Mouse (Mus musculus) testis, adult 2 months (tissue): ENCODE measurements around the gene Nkx2-5. TPM values are rescaled to one million over a fixed set of nuclear protein-coding genes. Genes with fewer than 3 reads are reported as not detected.

Experiments used
- H3K27ac ChIP-seq: fragments of 200-500 bp; 2 replicates; pipeline ENCODE4 v1.5.1; 2012; ENCODE audit warnings: low read depth, low read length; ENCODE audit not compliant: control insufficient read depth, insufficient read depth
- H3K27me3 ChIP-seq: fragments of 200-500 bp; 2 replicates; pipeline ENCODE4 v1.6.1; 2012; ENCODE audit warnings: mild to moderate bottlenecking, low read length, moderate library complexity; ENCODE audit not compliant: control insufficient read depth, insufficient read depth
- H3K36me3 ChIP-seq: fragments of 200-500 bp; 2 replicates; pipeline ENCODE4 v1.6.1; 2012; ENCODE audit warnings: mild to moderate bottlenecking, low read length; ENCODE audit not compliant: control insufficient read depth, insufficient read depth
- H3K4me1 ChIP-seq: fragments of 200-500 bp; 2 replicates; pipeline ENCODE4 v1.6.1; 2012; ENCODE audit warnings: low read length; ENCODE audit not compliant: control insufficient read depth, insufficient read depth
- H3K4me3 ChIP-seq: fragments of 200-500 bp; 2 replicates; pipeline ENCODE4 v1.5.1; 2012; ENCODE audit warnings: low read depth, mild to moderate bottlenecking, low read length, moderate library complexity, mixed read lengths; ENCODE audit not compliant: control insufficient read depth
- CTCF ChIP-seq: fragments of 200-500 bp; IDR thresholded peaks from 2 replicates; pipeline ENCODE4 v1.5.1; 2012; ENCODE audit warnings: low read depth, mild to moderate bottlenecking, inconsistent platforms, low read length, moderate library complexity; ENCODE audit not compliant: control insufficient read depth, insufficient read depth, insufficient replicate concordance
- POLR2A ChIP-seq: fragments of 200-500 bp; IDR thresholded peaks from 2 replicates; pipeline ENCODE4 v1.6.1; 2012; ENCODE audit warnings: low read depth, mild to moderate bottlenecking, inconsistent platforms, low read length, moderate library complexity; ENCODE audit not compliant: control insufficient read depth
- polyA plus RNA-seq: library from polyadenylated mRNA; depleted of rRNA; stranded (reverse); fragments of >200 nt; gene quantifications from 2 replicates; pipeline ENCODE4 v1.2.3, GENCODE M21; 2012; rRNA removed

Nkx2-5 gene
- polyA plus RNA-seq, 1 experiment: not detected

- H3K27ac ChIP-seq: no peak overlapping the region
- H3K27me3 ChIP-seq: no peaks in the 10 kb centered on the region
- no peaks in the 10 kb centered on the region for H3K4me1 ChIP-seq
- H3K36me3 ChIP-seq: no peaks in the 10 kb centered on the region; the same call in none of the 2 replicates
- H3K4me3 ChIP-seq: no peak overlapping the region
- TF ChIP-seq POLR2A: no peak
- no peak for TF ChIP-seq CTCF
These were observed 51.6 kb downstream of the Nkx2-5 start for GRCm38 (mm10) chr17:26793068-26793765.

GRCm38 (mm10) chr17:26792096-26792495 lies 52.7 kb downstream of the Nkx2-5 start:
- Histone ChIP-seq H3K27me3 (no peaks in the 10 kb centered on the region), H3K36me3 (no peaks in the 10 kb centered on the region; the same call in none of the 2 replicates), H3K4me3 (no peak overlapping the region), H3K27ac (peak overlapping the region; percentile 39; the same call in 1 of the 2 replicates), H3K4me1 (no peaks in the 10 kb centered on the region)
- TF ChIP-seq CTCF: no peak
- no peak for TF ChIP-seq POLR2A

GRCm38 (mm10) chr17:26791580-26791979 lies 53.2 kb downstream of the Nkx2-5 start:
- Histone ChIP-seq H3K27ac (peak overlapping the region; percentile 39; the same call in 1 of the 2 replicates), H3K4me1 (no peaks in the 10 kb centered on the region), H3K36me3 (no peaks in the 10 kb centered on the region; the same call in none of the 2 replicates), H3K4me3 (no peak overlapping the region), H3K27me3 (no peaks in the 10 kb centered on the region)
- TF ChIP-seq POLR2A (no peak), CTCF (no peak)

GRCm38 (mm10) chr17:26790269-26791214 lies 54.3 kb downstream of the Nkx2-5 start:
- Histone ChIP-seq H3K4me1 (no peaks in the 10 kb centered on the region), H3K27me3 (no peaks in the 10 kb centered on the region), H3K4me3 (no peak overlapping the region), H3K36me3 (peaks cover under 1% of the 10 kb centered on the region), H3K27ac (no peak overlapping the region)
- no peak for TF ChIP-seq POLR2A
- TF ChIP-seq CTCF: no peak

GRCm38 (mm10) chr17:26789460-26790268 lies 55.1 kb downstream of the Nkx2-5 start:
- Histone ChIP-seq H3K27ac (no peak overlapping the region), H3K4me3 (no peak overlapping the region), H3K36me3 (peaks cover 2% of the 10 kb centered on the region), H3K27me3 (no peaks in the 10 kb centered on the region), H3K4me1 (no peaks in the 10 kb centered on the region)
- TF ChIP-seq POLR2A (no peak), CTCF (no peak)

- TF ChIP-seq POLR2A: no peak
- TF ChIP-seq CTCF: no peak
- Histone ChIP-seq H3K27me3 (no peaks in the 10 kb centered on the region), H3K36me3 (peaks cover 2% of the 10 kb centered on the region), H3K4me3 (no peak overlapping the region), H3K27ac (no peak overlapping the region), H3K4me1 (no peaks in the 10 kb centered on the region)
These were observed 55.8 kb downstream of the Nkx2-5 start for GRCm38 (mm10) chr17:26788986-26789385.

Other genes with a start within 250 kb of the Nkx2-5 start
- 81.1 and 101 TPM in 2 replicates for gene Atp6v0e, start 181.8 kb downstream of the Nkx2-5 start, polyA plus RNA-seq
- 8.6 and 11.1 TPM in 2 replicates for gene Crebrf, start 129.4 kb downstream of the Nkx2-5 start, polyA plus RNA-seq
- gene Bnip1, start 63.9 kb downstream of the Nkx2-5 start, polyA plus RNA-seq: 25.1 and 26.4 TPM in 2 replicates
- 6.5 TPM in 2 replicates for gene Kifc5b, start 72.1 kb upstream of the Nkx2-5 start, polyA plus RNA-seq
- gene Phf1, start 88.0 kb upstream of the Nkx2-5 start, polyA plus RNA-seq: 132 and 136 TPM in 2 replicates
- 24.0 and 30.9 TPM in 2 replicates for gene Cuta, start 94.6 kb upstream of the Nkx2-5 start, polyA plus RNA-seq
- gene Syngap1, start 96.2 kb upstream of the Nkx2-5 start, polyA plus RNA-seq: 109 and 113 TPM in 2 replicates
- gene Zbtb9, start 128.2 kb upstream of the Nkx2-5 start, polyA plus RNA-seq: 9.8 and 11.9 TPM in 2 replicates
- 14.3 and 18.3 TPM in 2 replicates for gene Bak1, start 184.0 kb upstream of the Nkx2-5 start, polyA plus RNA-seq
- 32.7 and 34.2 TPM in 2 replicates for gene Itpr3, start 212.3 kb upstream of the Nkx2-5 start, polyA plus RNA-seq